Mouse (Mus musculus): ENCODE results near the gene Mymx. TPM values are rescaled to one million over a fixed set of nuclear protein-coding genes. Genes with fewer than 3 reads are reported as not detected.

Gene Mymx
- polyA plus RNA-seq, 1 experiment, result 576 TPM

DNA sequence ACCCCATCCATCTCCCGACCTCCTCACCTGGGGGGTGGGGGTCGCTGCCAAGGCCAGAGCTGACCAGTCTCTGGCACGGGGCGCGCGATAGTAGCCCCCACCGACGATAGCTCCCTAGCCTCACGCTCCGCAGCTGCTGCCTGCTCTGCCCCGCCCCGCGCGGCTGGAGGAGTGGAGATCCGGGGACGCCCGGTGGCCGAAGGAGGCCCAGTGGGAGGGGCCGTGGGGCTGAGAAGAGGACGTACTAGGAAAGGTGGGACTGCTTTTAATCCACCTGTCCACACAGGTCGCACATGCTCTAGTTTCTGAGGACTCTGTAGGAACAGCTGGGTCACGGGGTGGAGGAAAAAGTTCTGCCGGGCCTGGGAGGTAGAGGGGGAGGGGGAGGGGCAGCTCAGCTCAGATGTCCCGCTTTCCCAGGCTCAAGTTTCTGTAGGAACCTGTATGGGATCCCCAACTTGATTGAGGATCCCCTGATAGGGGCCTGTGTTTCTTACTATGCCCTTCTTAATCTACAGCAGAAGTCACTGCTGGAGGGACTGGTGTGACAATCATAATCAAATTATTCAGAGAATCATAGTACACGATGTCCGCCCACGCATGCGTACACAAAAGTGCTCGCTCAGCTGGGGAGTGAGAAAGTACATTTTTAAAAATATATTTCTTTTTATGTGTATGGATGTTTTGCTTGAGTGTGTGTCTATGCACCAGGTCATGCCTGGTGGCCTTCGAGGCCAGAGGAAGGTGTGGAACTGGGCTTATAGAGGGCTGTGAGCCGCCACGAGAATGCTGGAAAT lies 2.3 kb downstream of the Mymx start, which contains the start of gene Slc29a1:
Slc29a1 (minus strand) TSS at position 161 of the 797 bp plus-strand sequence.
- Histone ChIP-seq H3K4me3 (peak within 1 kb of the TSS; percentile 80), H3K79me2 (ENCODE audit: control insufficient read depth, insufficient read depth) (peaks cover 15% of the 10 kb centered on the region), H3K27me3 (ENCODE audit: control insufficient read depth, insufficient read depth, insufficient read length) (no peaks in the 10 kb centered on the region), H3K36me3 (ENCODE audit: control insufficient read depth, insufficient read depth) (no peaks in the 10 kb centered on the region), H3K4me2 (ENCODE audit: low read depth) (peak within 1 kb of the TSS; percentile 70), H3ac (ENCODE audit: control insufficient read depth, insufficient read length) (peak within 1 kb of the TSS; percentile 28)
- TF ChIP-seq E2F4 (IDR thresholded peaks at IDR 0.05; ENCODE audit: insufficient read depth) (no peak), REST (IDR thresholded peaks at IDR 0.05; ENCODE audit: insufficient read depth, insufficient read length) (no peak), MYOD1 (IDR thresholded peaks at IDR 0.05; ENCODE audit: control insufficient read depth in 1 of 3, insufficient read length in 2 of 3, low read depth in 2 of 3) (peak in 2 of 3 experiments; percentile 81 to 88), TCF3 (IDR thresholded peaks at IDR 0.05; ENCODE audit: insufficient read length, low read depth) (peak; percentile 42), POLR2A (IDR thresholded peaks at IDR 0.05; ENCODE audit: insufficient read length, low read depth) (peak; percentile 77), MYOG (IDR thresholded peaks at IDR 0.05; ENCODE audit: control insufficient read depth in 1 of 3, insufficient read depth in 1 of 3, insufficient read length in 2 of 3, low read depth in 2 of 3) (peak in 2 of 3 experiments; percentile 85 to 92), POLR2AphosphoS2 (IDR thresholded peaks at IDR 0.05; ENCODE audit: insufficient read length, low read depth) (peak; percentile 95), CEBPB (IDR thresholded peaks at IDR 0.05; ENCODE audit: insufficient read depth, poor library complexity, severe bottlenecking) (no peak), MAX (IDR thresholded peaks at IDR 0.05; ENCODE audit: low read depth) (no peak)

DNA sequence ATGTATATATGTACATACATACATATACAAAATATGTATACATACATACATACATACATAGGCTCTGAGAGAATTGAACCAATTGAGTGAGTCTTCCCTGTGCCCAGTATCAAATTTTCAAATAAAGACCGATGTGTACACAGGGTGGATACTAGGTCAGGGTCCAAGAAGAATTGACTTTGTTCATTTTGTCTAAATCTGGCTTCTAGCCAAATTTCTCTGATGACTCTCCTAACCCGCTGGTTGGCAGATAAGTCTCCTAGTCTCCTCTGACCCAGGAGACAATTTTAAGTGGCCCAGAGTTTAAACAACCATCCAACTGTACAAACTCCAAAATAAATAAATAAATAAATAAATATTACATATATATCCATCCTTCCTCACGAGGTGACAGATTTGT lies 3.0 kb downstream of the Mymx start:
- peak overlapping the region; percentile 70 for H3K4me2 ChIP-seq (ENCODE audit: low read depth)
- H3K4me3 ChIP-seq, result peak overlapping the region; percentile 80
- TF ChIP-seq CEBPB (IDR thresholded peaks at IDR 0.05; ENCODE audit: insufficient read depth, poor library complexity, severe bottlenecking) (no peak), POLR2AphosphoS2 (IDR thresholded peaks at IDR 0.05; ENCODE audit: insufficient read length, low read depth) (no peak), USF1 (IDR thresholded peaks at IDR 0.05; ENCODE audit: low read depth) (no peak), SRF (IDR thresholded peaks at IDR 0.05; ENCODE audit: control insufficient read depth, insufficient read length, low read depth) (no peak), TCF3 (IDR thresholded peaks at IDR 0.05; ENCODE audit: insufficient read length, low read depth) (no peak), MAX (IDR thresholded peaks at IDR 0.05; ENCODE audit: low read depth) (no peak), REST (IDR thresholded peaks at IDR 0.05; ENCODE audit: insufficient read depth, insufficient read length) (no peak), TCF12 (IDR thresholded peaks at IDR 0.05; ENCODE audit: insufficient read depth, poor library complexity, severe bottlenecking) (no peak), E2F4 (IDR thresholded peaks at IDR 0.05; ENCODE audit: insufficient read depth) (no peak), POLR2A (IDR thresholded peaks at IDR 0.05; ENCODE audit: insufficient read length, low read depth) (no peak), MYOD1 (IDR thresholded peaks at IDR 0.05; ENCODE audit: control insufficient read depth in 1 of 3, insufficient read length in 2 of 3, low read depth in 2 of 3) (no peak), MYOG (IDR thresholded peaks at IDR 0.05; ENCODE audit: control insufficient read depth in 1 of 3, insufficient read depth in 1 of 3, insufficient read length in 2 of 3, low read depth in 2 of 3) (no peak)
- H3K79me2 ChIP-seq (ENCODE audit: control insufficient read depth, insufficient read depth), result peaks cover 23% of the 10 kb centered on the region
- peak overlapping the region; percentile 25 for H3ac ChIP-seq (ENCODE audit: control insufficient read depth, insufficient read length)
- no peaks in the 10 kb centered on the region for H3K27me3 ChIP-seq (ENCODE audit: control insufficient read depth, insufficient read depth, insufficient read length)
- H3K36me3 ChIP-seq (ENCODE audit: control insufficient read depth, insufficient read depth), result no peaks in the 10 kb centered on the region

DNA sequence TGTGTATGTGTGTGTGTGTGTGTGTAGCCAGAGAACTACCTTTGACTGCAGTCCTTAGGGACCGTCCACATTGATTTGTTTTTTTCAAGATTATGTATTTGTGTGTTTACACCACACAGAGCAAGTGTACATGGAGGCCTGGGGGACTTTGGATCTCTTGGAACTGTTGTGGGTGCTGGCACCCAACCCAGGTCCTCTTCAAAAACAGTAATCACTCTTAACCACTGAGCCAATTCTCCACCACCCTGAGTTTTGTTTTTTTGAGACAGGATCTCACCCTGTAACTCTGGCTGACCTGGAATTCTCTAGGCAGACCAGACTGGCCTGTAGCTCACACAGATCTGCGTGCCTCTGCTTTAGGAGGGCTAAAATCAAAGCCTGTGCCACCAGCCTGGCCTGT lies 3.5 kb downstream of the Mymx start:
- TF ChIP-seq POLR2A (IDR thresholded peaks at IDR 0.05; ENCODE audit: insufficient read length, low read depth) (peak; percentile 35), MYOG (IDR thresholded peaks at IDR 0.05; ENCODE audit: control insufficient read depth in 1 of 3, insufficient read depth in 1 of 3, insufficient read length in 2 of 3, low read depth in 2 of 3) (no peak), TCF3 (IDR thresholded peaks at IDR 0.05; ENCODE audit: insufficient read length, low read depth) (no peak), MAX (IDR thresholded peaks at IDR 0.05; ENCODE audit: low read depth) (no peak), CEBPB (IDR thresholded peaks at IDR 0.05; ENCODE audit: insufficient read depth, poor library complexity, severe bottlenecking) (no peak), E2F4 (IDR thresholded peaks at IDR 0.05; ENCODE audit: insufficient read depth) (no peak), REST (IDR thresholded peaks at IDR 0.05; ENCODE audit: insufficient read depth, insufficient read length) (no peak), TCF12 (IDR thresholded peaks at IDR 0.05; ENCODE audit: insufficient read depth, poor library complexity, severe bottlenecking) (no peak), MYOD1 (IDR thresholded peaks at IDR 0.05; ENCODE audit: control insufficient read depth in 1 of 3, insufficient read length in 2 of 3, low read depth in 2 of 3) (no peak)
- H3K4me3 ChIP-seq, result peak overlapping the region; percentile 80
- no peak overlapping the region for H3ac ChIP-seq (ENCODE audit: control insufficient read depth, insufficient read length)
- no peaks in the 10 kb centered on the region for H3K36me3 ChIP-seq (ENCODE audit: control insufficient read depth, insufficient read depth)
- no peaks in the 10 kb centered on the region for H3K27me3 ChIP-seq (ENCODE audit: control insufficient read depth, insufficient read depth, insufficient read length)
- peak overlapping the region; percentile 70 for H3K4me2 ChIP-seq (ENCODE audit: low read depth)
- peaks cover 28% of the 10 kb centered on the region for H3K79me2 ChIP-seq (ENCODE audit: control insufficient read depth, insufficient read depth)

DNA sequence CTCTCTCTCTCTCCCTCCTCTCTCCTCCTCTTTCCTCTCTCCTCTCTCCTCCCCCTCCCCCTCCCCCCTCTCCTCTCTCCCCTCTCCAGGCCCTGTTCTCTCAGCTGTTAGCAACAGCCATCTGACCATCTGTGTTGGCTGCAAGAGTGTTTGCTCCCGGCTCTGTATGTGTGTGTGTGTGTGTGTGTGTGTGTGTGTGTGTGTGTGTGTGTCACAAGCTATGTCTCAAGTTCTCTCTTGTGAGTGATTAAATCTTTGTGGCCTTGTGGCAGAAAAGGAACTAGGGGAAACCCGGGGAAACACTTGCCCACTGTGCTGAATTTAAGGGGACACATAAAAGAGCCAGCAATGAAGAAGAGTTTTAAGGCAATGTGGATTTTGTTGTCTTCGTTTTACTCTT lies 4.1 kb downstream of the Mymx start:
- peak overlapping the region; percentile 1 for H3ac ChIP-seq (ENCODE audit: control insufficient read depth, insufficient read length)
- peak overlapping the region; percentile 80 for H3K4me3 ChIP-seq
- peak overlapping the region; percentile 70 for H3K4me2 ChIP-seq (ENCODE audit: low read depth)
- TF ChIP-seq USF1 (IDR thresholded peaks at IDR 0.05; ENCODE audit: low read depth), result no peak
- no peak for TF ChIP-seq REST (IDR thresholded peaks at IDR 0.05; ENCODE audit: insufficient read depth, insufficient read length)
- TF ChIP-seq MYOG (IDR thresholded peaks at IDR 0.05; ENCODE audit: control insufficient read depth in 1 of 3, insufficient read depth in 1 of 3, insufficient read length in 2 of 3, low read depth in 2 of 3), result peak; percentile 80 to 94 (median 90)
- 0 out of 2 replicates have a peak, but pooled peaks have one; percentile 34 for TF ChIP-seq CEBPB (IDR thresholded peaks at IDR 0.05; ENCODE audit: insufficient read depth, poor library complexity, severe bottlenecking)
- TF ChIP-seq TCF12 (IDR thresholded peaks at IDR 0.05; ENCODE audit: insufficient read depth, poor library complexity, severe bottlenecking), result peak; percentile 97
- TF ChIP-seq POLR2A (IDR thresholded peaks at IDR 0.05; ENCODE audit: insufficient read length, low read depth), result peak; percentile 34
- peak; percentile 67 to 86 (median 82) for TF ChIP-seq MYOD1 (IDR thresholded peaks at IDR 0.05; ENCODE audit: control insufficient read depth in 1 of 3, insufficient read length in 2 of 3, low read depth in 2 of 3)
- TF ChIP-seq POLR2AphosphoS2 (IDR thresholded peaks at IDR 0.05; ENCODE audit: insufficient read length, low read depth), result no peak
- no peak for TF ChIP-seq MAX (IDR thresholded peaks at IDR 0.05; ENCODE audit: low read depth)
- TF ChIP-seq TCF3 (IDR thresholded peaks at IDR 0.05; ENCODE audit: insufficient read length, low read depth), result peak; percentile 76
- TF ChIP-seq E2F4 (IDR thresholded peaks at IDR 0.05; ENCODE audit: insufficient read depth), result no peak
- no peak for TF ChIP-seq SRF (IDR thresholded peaks at IDR 0.05; ENCODE audit: control insufficient read depth, insufficient read length, low read depth)
- H3K27me3 ChIP-seq (ENCODE audit: control insufficient read depth, insufficient read depth, insufficient read length), result no peaks in the 10 kb centered on the region
- no peaks in the 10 kb centered on the region for H3K36me3 ChIP-seq (ENCODE audit: control insufficient read depth, insufficient read depth)
- H3K79me2 ChIP-seq (ENCODE audit: control insufficient read depth, insufficient read depth), result peaks cover 34% of the 10 kb centered on the region
